Mouse (Mus musculus) induced T-regulatory cell, adult 2 months (primary cell): ENCODE results near the gene Tmem259.
A peak's percentile ranks its signal among the peaks of the same experiment; 100 is the strongest.

ENCODE experiments used
- DNase-seq: peaks from one replicate; pipeline ENCODE4 v3.0.0-alpha.2; 2012; ENCODE audit warnings: low read depth

The Tmem259 gene

GRCm38 (mm10) chr10:79984195-79984816 is at the start of gene Tmem259:
TSS of gene Tmem259 (minus strand) at chr10:79984330.
- peak; percentile 95 for DNase-seq

GRCm38 (mm10) chr10:80032799-80033480 is 48.8 kb upstream of the Tmem259 start:
- DNase-seq: peak; percentile 78

- DNase-seq: no peak
Measured at GRCm38 (mm10) chr10:80030736-80031135, 46.6 kb upstream of the Tmem259 start.

- no peak for DNase-seq
Measured at GRCm38 (mm10) chr10:80030191-80030590, 46.1 kb upstream of the Tmem259 start.

GRCm38 (mm10) chr10:80028521-80028846 is 44.4 kb upstream of the Tmem259 start:
- no peak for DNase-seq

- no peak for DNase-seq
Measured at GRCm38 (mm10) chr10:80027681-80028520, 43.8 kb upstream of the Tmem259 start.

GRCm38 (mm10) chr10:80025889-80026288 is 41.8 kb upstream of the Tmem259 start:
- DNase-seq: peak; percentile 75

- DNase-seq: no peak
Measured at GRCm38 (mm10) chr10:80025463-80025862, 41.3 kb upstream of the Tmem259 start.

GRCm38 (mm10) chr10:80025044-80025347 is 40.9 kb upstream of the Tmem259 start:
- peak; percentile 58 for DNase-seq

GRCm38 (mm10) chr10:80024229-80025043 is 40.3 kb upstream of the Tmem259 start:
- peak; percentile 92 for DNase-seq

GRCm38 (mm10) chr10:80023758-80024157 is 39.6 kb upstream of the Tmem259 start:
- no peak for DNase-seq

GRCm38 (mm10) chr10:80022806-80023205 is 38.7 kb upstream of the Tmem259 start:
- peak; percentile 56 for DNase-seq

GRCm38 (mm10) chr10:80022164-80022563 is 38.0 kb upstream of the Tmem259 start:
- peak; percentile 74 for DNase-seq

- peak; percentile 35 for DNase-seq
Measured at GRCm38 (mm10) chr10:80021320-80021641, 37.2 kb upstream of the Tmem259 start.

GRCm38 (mm10) chr10:80020603-80021319 is 36.6 kb upstream of the Tmem259 start:
- DNase-seq: peak; percentile 55

- DNase-seq: peak; percentile 51
Measured at GRCm38 (mm10) chr10:80020191-80020590, 36.1 kb upstream of the Tmem259 start.

- DNase-seq: peak; percentile 35
Measured at GRCm38 (mm10) chr10:80019471-80020131, 35.5 kb upstream of the Tmem259 start.

- peak; percentile 85 for DNase-seq
Measured at GRCm38 (mm10) chr10:80018739-80019297, 34.7 kb upstream of the Tmem259 start.

- DNase-seq: peak; percentile 74
Measured at GRCm38 (mm10) chr10:80017771-80018170, 33.6 kb upstream of the Tmem259 start.

GRCm38 (mm10) chr10:80017361-80017760 is 33.2 kb upstream of the Tmem259 start:
- peak; percentile 97 for DNase-seq

- DNase-seq: peak; percentile 84
Measured at GRCm38 (mm10) chr10:80016931-80017330, 32.8 kb upstream of the Tmem259 start.
